Mouse (Mus musculus) liver, embryonic 11.5 days (tissue): Measurements from ENCODE around the gene Ttc7b. TPM values are rescaled to one million over a fixed set of nuclear protein-coding genes. Genes with fewer than 3 reads are reported as not detected.

Experiments
- ATAC-seq: fragments of 200-750 bp; cut with Nextera tagmentation; replicated peaks from 2 replicates; pipeline ENCODE4 v1.8.0; 2017; ENCODE audit warnings: moderate number of reproducible peaks, mild to moderate bottlenecking, moderate TSS enrichment, moderate library complexity; ENCODE audit not compliant: low FRiP score
- DNase-seq: peaks from one replicate; pipeline ENCODE4 v3.0.0-alpha.2; 2017; ENCODE audit warnings: low spot score
- H3K27ac ChIP-seq: fragments of 300-500 bp; sonication (generic); 2 replicates; pipeline ENCODE4 v1.5.1; 2014; ENCODE audit warnings: mild to moderate bottlenecking, low read depth, low read length, control low read depth
- H3K27me3 ChIP-seq: fragments of 300-500 bp; sonication (generic); replicated peaks from 2 replicates; pipeline ENCODE4 v1.6.1; 2014; ENCODE audit warnings: low read length, mixed read lengths; ENCODE audit not compliant: control insufficient read depth, insufficient read depth
- H3K36me3 ChIP-seq: fragments of 300-500 bp; sonication (generic); 2 replicates; pipeline ENCODE4 v1.6.1; 2014; ENCODE audit warnings: mild to moderate bottlenecking, low read length, moderate library complexity, mixed read lengths; ENCODE audit not compliant: control insufficient read depth, insufficient read depth
- H3K4me1 ChIP-seq: fragments of 300-500 bp; sonication (generic); replicated peaks from 2 replicates; pipeline ENCODE4 v1.6.1; 2014; ENCODE audit warnings: low read length, mixed read lengths; ENCODE audit not compliant: control insufficient read depth, insufficient read depth
- H3K4me2 ChIP-seq: fragments of 300-500 bp; sonication (generic); 2 replicates; pipeline ENCODE4 v1.6.1; 2014; ENCODE audit warnings: mild to moderate bottlenecking, control low read depth, moderate library complexity
- H3K4me3 ChIP-seq: fragments of 300-500 bp; sonication (generic); 2 replicates; pipeline ENCODE4 v1.5.1; 2014; ENCODE audit warnings: low read depth, low read length, control low read depth
- H3K9ac ChIP-seq: fragments of 300-500 bp; sonication (generic); 2 replicates; pipeline ENCODE4 v1.6.1; 2014; ENCODE audit warnings: low read depth, low read length, control low read depth
- H3K9me3 ChIP-seq: fragments of 300-500 bp; sonication (generic); 2 replicates; pipeline ENCODE4 v1.6.1; 2016; ENCODE audit warnings: low read length, inconsistent platforms, mixed read lengths; ENCODE audit not compliant: control insufficient read depth
- WGBS: fragments of 180-500 bp; shearing (Covaris S2); extraction: QIAGEN DNeasy Blood & Tissue Kit; methylation state at CpG from one replicate; pipeline ENCODE4 v1.1.7; 2014; 5-methylcytosine and 5-hydroxymethylcytosine counted together
- polyA plus RNA-seq: library from polyadenylated mRNA; unstranded; fragments of >200 nt; fragmentation: Nextera tagmentation; extraction: Ambion mirVana; gene quantifications from 2 replicates; pipeline ENCODE4 v1.2.1, GENCODE M21; 2014

The Ttc7b gene
- polyA plus RNA-seq, 1 experiment from 2014 or later = 6.2 TPM

GRCm38 (mm10) chr12:100529651-100530050, 9.0 kb upstream of the Ttc7b start:
- WGBS = 85% methylated on average over 5 of the region's 5 CpGs
- ATAC-seq = no peak

GRCm38 (mm10) chr12:100529172-100529571, 8.5 kb upstream of the Ttc7b start:
- H3K4me3 ChIP-seq = no peak overlapping the region
- ATAC-seq (no peak), DNase-seq (no peak)
- no peak overlapping the region for H3K4me2 ChIP-seq
- 38% methylated on average over 8 of the region's 8 CpGs for WGBS
- H3K27me3 ChIP-seq = no peaks in the 10 kb centered on the region
- H3K9me3 ChIP-seq = no peaks in the 10 kb centered on the region
- no peak overlapping the region for H3K9ac ChIP-seq
- no peaks in the 10 kb centered on the region for H3K36me3 ChIP-seq
- no peak overlapping the region for H3K27ac ChIP-seq
- H3K4me1 ChIP-seq = peaks cover 6% of the 10 kb centered on the region; the same call in 1 of the 2 replicates

More at GRCm38 (mm10) chr12:100529651-100530050, 9.0 kb upstream of the Ttc7b start:
- Histone ChIP-seq H3K4me2 (no peak overlapping the region), H3K4me1 (peaks cover 6% of the 10 kb centered on the region; the same call in 1 of the 2 replicates), H3K27me3 (no peaks in the 10 kb centered on the region), H3K4me3 (no peak overlapping the region), H3K27ac (peak overlapping the region; percentile 13; the same call in 1 of the 2 replicates), H3K9me3 (no peaks in the 10 kb centered on the region), H3K9ac (no peak overlapping the region), H3K36me3 (no peaks in the 10 kb centered on the region)
- DNase-seq = no peak

GRCm38 (mm10) chr12:100528246-100528645, 7.6 kb upstream of the Ttc7b start:
- H3K27ac ChIP-seq = no peak overlapping the region
- no peak overlapping the region for H3K9ac ChIP-seq
- peaks cover 6% of the 10 kb centered on the region; the same call in 1 of the 2 replicates for H3K4me1 ChIP-seq
- no peaks in the 10 kb centered on the region for H3K36me3 ChIP-seq
- DNase-seq = no peak
- 57% methylated on average over 3 of the region's 3 CpGs for WGBS
- H3K27me3 ChIP-seq = no peaks in the 10 kb centered on the region
- no peaks in the 10 kb centered on the region for H3K9me3 ChIP-seq
- no peak overlapping the region for H3K4me3 ChIP-seq
- 0 out of 2 replicates have a peak overlapping the region, but pooled peaks have one; percentile 15 for H3K4me2 ChIP-seq
- ATAC-seq = no peak

DNA sequence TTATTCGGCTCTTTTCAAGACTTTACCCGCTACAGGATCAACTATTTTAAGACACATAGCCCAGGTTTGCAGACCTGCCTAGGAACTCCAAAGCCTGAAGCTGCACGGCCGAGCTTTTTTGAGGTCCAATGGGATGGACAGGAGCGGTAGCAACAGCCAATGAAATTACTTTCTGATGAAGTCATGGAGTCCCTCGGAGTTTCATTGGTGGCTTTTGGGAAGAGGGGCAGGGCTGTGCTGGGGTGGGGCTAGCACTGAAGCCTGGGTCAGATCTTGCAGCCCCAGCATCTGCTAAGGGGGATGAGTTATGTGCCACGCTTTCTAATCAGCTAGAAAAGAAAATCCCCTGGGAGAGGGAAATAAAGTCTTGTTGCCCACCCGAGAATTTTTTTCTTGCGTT, 7.1 kb upstream of the Ttc7b start:
- Histone ChIP-seq H3K27ac (no peak overlapping the region), H3K9me3 (no peaks in the 10 kb centered on the region), H3K4me3 (no peak overlapping the region), H3K36me3 (no peaks in the 10 kb centered on the region), H3K4me2 (0 out of 2 replicates have a peak overlapping the region, but pooled peaks have one; percentile 44), H3K27me3 (no peaks in the 10 kb centered on the region), H3K4me1 (peaks cover 6% of the 10 kb centered on the region; the same call in 1 of the 2 replicates), H3K9ac (no peak overlapping the region)
- DNase-seq (no peak), ATAC-seq (peak; percentile 93)
- WGBS = 11% methylated on average over 9 of the region's 9 CpGs

DNA sequence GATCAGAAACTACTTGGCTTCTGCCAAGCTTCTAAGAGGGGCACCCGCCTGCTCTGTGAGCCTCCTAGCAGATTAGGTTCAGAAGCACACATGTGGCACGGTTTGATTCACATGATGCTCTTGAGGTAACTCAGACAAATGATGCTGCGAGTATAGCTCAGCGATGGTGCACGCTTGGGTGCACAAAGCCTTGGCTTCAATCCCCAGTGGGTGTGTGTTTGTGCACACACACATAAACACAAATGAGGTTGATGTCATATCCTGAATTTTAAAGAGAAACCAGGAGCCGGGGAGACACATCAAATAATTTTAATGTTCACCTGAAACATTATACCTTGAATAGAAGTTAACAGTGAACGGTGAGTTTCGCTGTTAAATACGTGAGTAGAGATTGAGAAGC, 6.6 kb upstream of the Ttc7b start:
- Histone ChIP-seq H3K27ac (no peak overlapping the region), H3K9me3 (no peaks in the 10 kb centered on the region), H3K4me3 (no peak overlapping the region), H3K4me1 (peaks cover 6% of the 10 kb centered on the region; the same call in 1 of the 2 replicates), H3K27me3 (no peaks in the 10 kb centered on the region), H3K36me3 (no peaks in the 10 kb centered on the region), H3K9ac (no peak overlapping the region), H3K4me2 (0 out of 2 replicates have a peak overlapping the region, but pooled peaks have one; percentile 44)
- WGBS = 78% methylated on average over 9 of the region's 9 CpGs
- ATAC-seq = no peak
- no peak for DNase-seq

- no peak overlapping the region for H3K4me3 ChIP-seq
- ATAC-seq (no peak), DNase-seq (no peak)
- H3K27ac ChIP-seq = no peak overlapping the region
- peaks cover 6% of the 10 kb centered on the region; the same call in 1 of the 2 replicates for H3K4me1 ChIP-seq
- H3K9me3 ChIP-seq = no peaks in the 10 kb centered on the region
- 33% methylated on average over 1 of the region's 1 CpGs for WGBS
- no peak overlapping the region for H3K4me2 ChIP-seq
- H3K27me3 ChIP-seq = no peaks in the 10 kb centered on the region
- H3K9ac ChIP-seq = no peak overlapping the region
- no peaks in the 10 kb centered on the region for H3K36me3 ChIP-seq
Measured at GRCm38 (mm10) chr12:100525939-100526338, 5.3 kb upstream of the Ttc7b start.

DNA sequence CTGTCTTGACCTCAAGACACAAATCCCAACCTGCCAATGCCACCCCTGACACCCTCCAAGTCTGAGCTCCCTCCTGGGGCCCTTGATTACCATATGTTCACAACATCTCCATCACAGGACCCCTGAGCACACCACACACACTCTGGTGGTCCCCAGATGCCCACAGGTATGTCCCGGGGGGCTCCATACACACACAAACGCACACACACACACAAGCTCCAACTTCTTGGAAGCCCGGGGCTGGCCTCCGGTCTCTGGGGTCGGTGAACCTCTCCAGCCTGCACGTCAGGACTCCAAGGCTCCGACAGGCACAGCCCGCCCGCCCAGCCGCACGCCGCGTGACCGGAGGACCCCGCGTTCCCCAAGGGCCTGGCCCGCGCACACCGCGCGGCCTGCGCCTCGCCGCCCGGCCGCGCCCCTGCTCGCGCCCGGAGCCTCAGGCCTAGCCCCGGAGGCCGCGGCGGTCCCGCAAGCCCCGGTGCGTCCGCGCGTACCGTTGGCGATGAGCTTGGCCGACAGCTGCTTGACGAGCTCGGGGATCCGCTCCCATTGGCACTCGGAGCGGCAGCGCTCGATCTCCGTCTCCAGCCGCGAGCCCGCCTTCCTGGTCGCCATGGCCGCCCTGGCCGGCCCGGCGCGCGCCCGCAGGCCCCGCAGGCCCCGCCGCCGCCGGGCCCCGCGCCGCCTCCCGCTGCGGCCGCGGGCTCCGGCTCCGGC, 391 bp downstream of the Ttc7b start:
- Histone ChIP-seq H3K27ac (peak overlapping the region; percentile 46), H3K4me1 (peaks cover 21% of the 10 kb centered on the region), H3K4me3 (peak overlapping the region; percentile 79), H3K27me3 (no peaks in the 10 kb centered on the region), H3K9me3 (no peaks in the 10 kb centered on the region), H3K36me3 (no peaks in the 10 kb centered on the region), H3K4me2 (peak overlapping the region; percentile 81), H3K9ac (peak overlapping the region; percentile 83)
- ATAC-seq (peak; percentile 63), DNase-seq (peak; percentile 68)
- under 1% methylated on average over 62 of the region's 76 CpGs for WGBS

DNA sequence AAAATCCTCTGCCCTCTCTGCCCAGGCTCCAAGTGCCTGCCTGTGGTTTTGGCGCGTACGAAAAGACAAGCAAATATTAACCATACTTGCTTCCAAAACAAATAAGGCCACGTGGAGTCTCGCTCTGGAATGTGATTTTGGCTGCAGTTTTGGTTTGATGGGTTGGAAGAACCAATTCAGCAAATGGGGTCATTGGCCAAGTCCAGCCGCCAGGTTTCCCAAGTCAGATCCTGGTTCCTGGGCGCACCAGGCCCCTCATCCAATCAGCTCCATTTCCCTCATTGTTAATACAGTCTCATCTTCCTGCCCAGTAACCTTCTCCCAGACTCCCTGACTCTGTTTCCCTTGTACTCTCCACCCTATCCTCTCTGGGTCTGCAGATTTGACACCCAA, 946 bp downstream of the Ttc7b start:
- H3K4me2 ChIP-seq = peak overlapping the region; percentile 81
- no peaks in the 10 kb centered on the region for H3K27me3 ChIP-seq
- H3K9me3 ChIP-seq = no peaks in the 10 kb centered on the region
- WGBS = 54% methylated on average over 7 of the region's 7 CpGs
- ATAC-seq = no peak
- DNase-seq = no peak
- peak overlapping the region; percentile 79 for H3K4me3 ChIP-seq
- no peak overlapping the region for H3K27ac ChIP-seq
- peak overlapping the region; percentile 83 for H3K9ac ChIP-seq
- peaks cover 21% of the 10 kb centered on the region for H3K4me1 ChIP-seq
- no peaks in the 10 kb centered on the region for H3K36me3 ChIP-seq

- no peak overlapping the region for H3K9ac ChIP-seq
- H3K9me3 ChIP-seq = no peaks in the 10 kb centered on the region
- no peak overlapping the region for H3K4me3 ChIP-seq
- ATAC-seq = no peak
- no peak overlapping the region for H3K27ac ChIP-seq
- WGBS = 64% methylated on average over 9 of the region's 9 CpGs
- H3K4me1 ChIP-seq = peaks cover 21% of the 10 kb centered on the region
- DNase-seq = no peak
- H3K36me3 ChIP-seq = no peaks in the 10 kb centered on the region
- no peaks in the 10 kb centered on the region for H3K27me3 ChIP-seq
- peak overlapping the region; percentile 20; the same call in 1 of the 2 replicates for H3K4me2 ChIP-seq
Measured at GRCm38 (mm10) chr12:100517371-100517770, 3.3 kb downstream of the Ttc7b start.
